Mouse (Mus musculus) Muller cell, postnatal 12 days (primary cell): ENCODE data around the gene Rdh12.

Source experiments
- DNase-seq: peaks from one replicate; pipeline ENCODE4 v3.0.0-alpha.2; 2015; ENCODE audit errors: inconsistent ontology term

Gene Rdh12

GRCm38 (mm10) chr12:79253294-79254053, 44.8 kb downstream of the Rdh12 start:
- DNase-seq, result no peak

- DNase-seq, result no peak
Measured at GRCm38 (mm10) chr12:79254975-79255374, 46.3 kb downstream of the Rdh12 start.

GRCm38 (mm10) chr12:79260154-79260553, 51.4 kb downstream of the Rdh12 start:
- no peak for DNase-seq

- DNase-seq, result peak; percentile 47
Measured at GRCm38 (mm10) chr12:79261035-79261434, 52.3 kb downstream of the Rdh12 start.
